Mouse (Mus musculus) T-helper 2 cell (primary cell): ENCODE measurements around the gene Gm47996.
"Not testable (repeated sequence)": the region's sequence is repeated elsewhere in the genome, so short reads cannot be mapped to it uniquely, and the experiment has no call there.

Source experiments
- in situ Hi-C: fragments of 300-600 bp; cut with MboI, MseI; formaldehyde crosslinking; loops from one replicate; pipeline ENCODE4 v1.15.1; 2025; ENCODE audit warnings: high pct_unique_total_duplicates

Gene Gm47996

DNA sequence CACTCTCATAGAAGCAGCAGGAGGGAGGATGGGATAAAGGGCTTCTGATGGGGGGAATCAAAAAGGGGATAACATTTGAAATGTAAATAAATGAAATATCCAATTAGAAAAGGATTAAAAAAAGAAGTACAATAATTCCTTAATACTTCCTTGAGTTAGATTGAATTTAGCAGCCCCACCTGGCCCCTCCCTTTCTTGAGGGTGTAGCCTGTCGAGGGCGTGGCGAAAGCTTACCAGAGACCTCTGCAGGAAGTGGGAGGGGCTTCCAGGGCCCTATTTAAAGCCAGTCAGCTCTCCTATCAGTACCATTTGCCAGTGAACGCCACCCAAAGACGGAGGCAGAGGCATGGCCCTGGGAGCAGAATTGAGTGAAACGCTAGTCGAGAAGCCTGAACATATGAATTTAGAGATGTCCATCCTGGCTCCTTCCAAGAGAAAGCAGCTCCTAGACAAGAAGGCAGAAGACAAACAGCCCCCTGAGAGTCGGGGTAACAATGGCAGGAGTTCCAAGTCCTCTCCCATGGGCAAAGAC, at the start of gene Gm47996:
Gm47996 (plus strand) TSS at position 308 of the 532 bp plus-strand sequence.
- in situ Hi-C loops, result not testable (repeated sequence)

GRCm38 (mm10) chr1:151166031-151166430, 43.9 kb upstream of the Gm47996 start:
- in situ Hi-C loops, result no loop called here

DNA sequence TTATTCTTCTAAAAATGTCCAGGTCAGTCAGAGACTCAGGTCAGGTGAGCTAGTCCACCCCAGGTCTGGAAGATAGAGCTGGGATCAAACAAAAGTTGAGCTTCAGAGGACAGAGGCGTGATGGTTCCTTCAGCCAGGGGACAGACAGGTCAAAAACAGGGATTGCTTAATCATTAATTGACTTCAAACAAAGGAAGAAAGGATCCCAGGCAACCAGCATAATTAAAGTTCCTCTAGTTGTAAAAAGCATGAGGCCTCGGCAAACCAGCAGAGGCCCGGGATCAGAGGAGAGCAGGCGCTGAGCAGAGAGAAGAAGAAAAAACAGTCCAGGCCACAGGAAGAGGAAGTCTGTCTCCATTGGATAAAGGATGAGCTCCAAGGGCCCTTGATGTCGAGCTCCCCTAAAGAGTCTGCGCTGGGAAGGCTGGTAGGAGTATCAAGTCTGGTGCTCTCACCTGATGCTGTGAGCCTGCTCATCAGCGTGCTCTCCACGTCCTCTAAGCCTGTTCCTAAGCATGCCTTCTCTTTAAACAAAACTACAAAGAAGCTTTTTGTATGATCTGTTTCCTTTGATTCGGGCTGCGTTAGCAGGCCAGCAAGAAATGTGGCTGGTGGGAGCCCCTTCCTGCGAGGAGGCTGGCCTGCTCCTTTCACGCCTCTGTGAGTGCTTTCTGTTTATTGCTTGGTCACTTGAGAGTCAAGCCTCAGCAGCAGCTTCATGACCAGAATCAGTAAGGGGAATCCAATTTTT, 42.5 kb upstream of the Gm47996 start:
- in situ Hi-C loops, result no loop called here

GRCm38 (mm10) chr1:151168637-151169036, 41.3 kb upstream of the Gm47996 start:
- in situ Hi-C loops, result no loop called here

GRCm38 (mm10) chr1:151171572-151172461, 38.1 kb upstream of the Gm47996 start:
- in situ Hi-C loops, result no loop called here

DNA sequence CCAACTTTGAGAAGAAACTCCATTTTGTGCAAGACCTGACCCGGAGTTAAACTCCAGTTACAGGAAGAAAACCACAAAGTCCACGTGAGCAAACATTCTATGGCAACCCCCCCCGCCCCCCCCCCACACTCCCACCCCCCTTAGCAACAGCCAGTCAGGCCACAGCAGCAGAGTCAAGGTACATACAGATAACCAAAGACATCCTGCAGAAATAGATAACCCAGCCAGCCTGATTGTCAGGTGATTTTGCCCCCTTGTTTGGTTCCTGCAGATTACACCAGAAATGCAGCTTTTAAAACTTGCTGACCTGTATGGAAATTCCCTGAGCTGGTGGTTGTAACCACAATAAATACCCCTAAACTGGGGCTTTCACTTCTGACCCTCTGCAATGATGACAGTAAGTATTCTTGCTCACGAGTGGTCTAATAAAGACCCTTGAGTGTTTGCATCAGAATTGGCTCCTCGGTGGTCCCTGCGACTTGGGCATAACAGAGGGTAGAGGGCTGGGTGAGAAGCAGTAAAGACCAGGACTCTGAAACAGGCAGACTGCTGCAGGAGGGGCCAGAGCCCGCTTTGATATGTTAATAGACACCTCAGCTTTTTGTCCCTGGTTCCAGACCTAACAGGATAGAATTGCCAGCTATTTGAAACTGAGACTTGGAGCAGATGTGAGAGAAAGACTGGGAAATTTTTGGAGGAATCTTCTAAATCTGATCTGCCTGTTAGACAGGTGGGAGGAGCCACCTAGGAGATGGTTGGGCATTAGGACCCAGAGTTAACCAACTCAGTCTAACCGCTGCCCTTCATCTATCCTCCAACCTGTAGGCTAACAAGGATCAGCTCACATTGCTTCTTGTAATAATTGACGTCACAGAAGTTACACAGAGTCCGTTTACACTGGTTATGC, 32.6 kb upstream of the Gm47996 start:
- in situ Hi-C loops, result no loop called here

GRCm38 (mm10) chr1:151177937-151178271, 32.0 kb upstream of the Gm47996 start:
- in situ Hi-C loops, result no loop called here

GRCm38 (mm10) chr1:151178505-151179083, 31.3 kb upstream of the Gm47996 start:
- in situ Hi-C loops, result no loop called here

GRCm38 (mm10) chr1:151180167-151180566, 29.8 kb upstream of the Gm47996 start:
- in situ Hi-C loops, result no loop called here

GRCm38 (mm10) chr1:151182266-151182665, 27.7 kb upstream of the Gm47996 start, which contains the start of gene Gm47985:
Gene Gm47985 (plus strand): TSS chr1:151182537.
- in situ Hi-C loops, result not testable (repeated sequence)

DNA sequence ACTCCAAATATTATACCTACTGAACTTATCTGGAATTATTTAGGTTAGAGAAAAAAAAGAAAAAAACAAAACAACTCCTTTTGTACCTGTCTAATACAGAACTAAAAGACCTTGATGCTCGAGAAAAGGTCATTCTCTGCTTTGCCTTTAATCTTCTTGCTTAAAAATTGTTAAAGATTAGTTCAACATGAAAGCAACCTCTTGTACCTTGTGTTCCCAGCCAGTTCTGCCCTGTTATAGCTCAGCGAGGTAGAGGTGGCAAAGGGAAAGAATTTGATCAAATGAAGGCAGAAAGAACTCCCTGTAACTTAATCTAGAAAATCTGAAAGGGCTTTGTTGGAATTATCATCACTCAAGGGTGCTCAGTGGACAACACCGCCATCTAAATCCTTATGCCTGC, 23.7 kb upstream of the Gm47996 start:
- in situ Hi-C loops, result not testable (repeated sequence)

DNA sequence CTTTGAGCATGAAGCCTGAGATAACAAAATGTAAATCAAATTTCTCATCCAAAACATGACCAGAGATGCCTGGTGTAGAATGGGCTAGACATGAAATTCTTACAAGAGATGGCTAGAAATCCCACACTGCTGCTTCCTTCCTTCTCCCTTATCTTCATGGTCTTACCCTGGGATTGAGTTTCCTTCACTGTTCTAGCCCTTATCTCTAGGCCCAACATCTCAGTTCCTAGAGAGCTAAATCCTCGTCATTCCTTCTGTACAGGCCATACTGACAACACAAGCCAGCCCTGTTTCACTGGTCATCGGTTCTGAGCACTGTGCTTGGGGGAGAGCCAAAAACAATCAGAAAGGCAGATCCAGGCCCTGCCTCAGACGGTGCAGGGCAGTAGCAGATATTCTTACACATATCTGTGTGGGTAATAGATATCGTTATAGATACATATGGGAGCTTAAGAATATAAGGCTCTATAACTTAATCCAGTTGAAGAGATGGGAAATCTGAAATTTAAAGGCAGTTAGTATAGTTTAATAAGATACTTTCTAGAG, 23.0 kb upstream of the Gm47996 start:
- in situ Hi-C loops, result not testable (repeated sequence)

DNA sequence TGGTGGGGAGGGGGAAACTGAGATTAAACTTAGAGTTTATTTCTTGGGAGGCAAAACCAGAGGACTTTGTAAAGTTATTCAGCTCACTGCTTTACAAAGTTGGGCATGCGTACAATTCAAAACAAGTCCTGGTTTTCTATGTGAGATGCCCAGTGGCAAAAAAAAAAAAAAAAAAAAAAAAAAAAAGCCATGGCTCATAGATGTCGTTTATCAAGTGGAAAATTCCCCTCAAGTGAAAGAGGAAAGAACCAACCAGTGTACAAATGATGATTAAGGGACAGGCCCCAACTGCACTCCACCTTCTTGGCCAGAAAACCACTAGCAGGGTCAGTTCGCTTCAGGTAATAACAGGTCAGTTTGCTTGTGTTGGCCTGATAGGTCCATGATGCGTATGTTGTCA, 21.5 kb upstream of the Gm47996 start:
- in situ Hi-C loops, result no loop called here

- in situ Hi-C loops, result not testable (repeated sequence)
Observed at GRCm38 (mm10) chr1:151192075-151192474, 17.9 kb upstream of the Gm47996 start, which contains the start of gene Gm8947. Gene Gm8947 (plus strand): TSS chr1:151192376.

DNA sequence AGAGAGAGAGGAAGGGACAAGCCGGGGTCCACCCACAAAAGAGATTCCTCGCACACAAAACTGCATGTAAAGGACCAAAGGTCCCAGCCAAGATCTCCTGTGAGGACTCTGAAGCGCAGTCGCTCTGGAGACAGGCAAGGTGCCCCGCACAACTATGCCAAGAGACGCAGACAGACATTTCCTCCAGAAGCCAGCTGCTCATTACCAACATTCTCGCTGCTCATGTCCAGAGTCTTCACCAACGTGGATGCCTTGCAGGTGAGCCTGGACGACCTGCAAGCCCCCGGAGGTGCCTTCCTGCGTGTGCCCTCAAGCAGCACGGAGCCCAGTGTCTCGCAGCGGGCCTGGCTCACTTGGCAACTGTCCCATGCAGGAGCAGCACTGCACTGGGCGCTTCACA, 17.2 kb upstream of the Gm47996 start:
- in situ Hi-C loops, result not testable (repeated sequence)

DNA sequence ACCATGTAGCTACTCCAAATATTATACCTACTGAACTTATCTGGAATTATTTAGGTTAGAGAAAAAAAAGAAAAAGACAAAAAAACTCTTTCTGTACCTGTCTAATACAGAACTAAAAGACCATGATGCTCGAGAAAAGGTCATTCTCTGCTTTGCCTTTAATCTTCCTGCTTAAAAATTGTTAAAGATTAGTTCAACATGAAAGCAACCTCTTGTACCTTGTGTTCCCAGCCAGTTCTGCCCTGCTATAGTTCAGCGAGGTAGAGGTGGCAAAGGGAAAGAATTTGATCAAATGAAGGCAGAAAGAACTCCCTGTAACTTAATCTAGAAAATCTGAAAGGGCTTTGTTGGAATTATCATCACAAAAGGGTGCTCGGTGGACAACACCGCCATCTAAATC, 13.9 kb upstream of the Gm47996 start:
- in situ Hi-C loops, result not testable (repeated sequence)

DNA sequence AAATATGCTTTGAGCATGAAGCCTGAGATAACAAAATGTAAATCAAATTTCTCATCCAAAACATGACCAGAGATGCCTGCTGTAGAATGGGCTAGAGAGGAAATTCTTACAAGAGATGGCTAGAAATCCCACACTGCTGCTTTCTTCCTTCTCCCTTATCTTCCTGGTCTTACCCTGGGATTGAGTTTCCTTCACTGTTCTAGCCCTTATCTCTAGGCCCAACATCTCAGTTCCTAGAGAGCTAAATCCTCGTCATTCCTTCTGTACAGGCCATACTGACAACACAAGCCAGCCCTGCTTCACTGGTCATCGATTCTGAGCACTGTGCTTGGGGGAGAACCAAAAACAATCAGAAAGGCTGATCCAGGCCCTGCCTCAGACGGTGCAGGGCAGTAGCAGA, 13.2 kb upstream of the Gm47996 start:
- in situ Hi-C loops, result not testable (repeated sequence)

DNA sequence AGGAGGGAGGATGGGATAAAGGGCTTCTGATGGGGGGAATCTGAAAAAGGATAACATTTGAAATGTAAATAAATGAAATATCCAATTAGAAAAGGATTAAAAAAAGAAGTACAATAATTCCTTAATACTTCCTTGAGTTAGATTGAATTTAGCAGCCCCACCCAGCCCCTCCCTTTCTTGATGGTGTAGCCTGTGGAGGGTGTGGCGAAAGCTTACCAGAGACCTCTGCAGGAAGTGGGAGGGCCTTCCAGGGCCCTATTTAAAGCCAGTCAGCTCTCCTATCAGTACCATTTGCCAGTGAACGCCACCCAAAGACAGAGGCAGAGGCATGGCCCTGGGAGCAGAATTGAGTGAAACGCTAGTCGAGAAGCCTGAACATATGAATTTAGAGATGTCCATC, 11.8 kb upstream of the Gm47996 start, which contains the start of gene Gm47995:
Gm47995 (plus strand) TSS at position 329 of the 400 bp plus-strand sequence.
- in situ Hi-C loops, result not testable (repeated sequence)

- in situ Hi-C loops, result not testable (repeated sequence)
Observed at GRCm38 (mm10) chr1:151200620-151201019, 9.3 kb upstream of the Gm47996 start.

- in situ Hi-C loops, result not testable (repeated sequence)
Observed at GRCm38 (mm10) chr1:151202771-151203170, 7.2 kb upstream of the Gm47996 start.

GRCm38 (mm10) chr1:151203818-151204217, 6.1 kb upstream of the Gm47996 start, which contains the start of gene 3110040M04Rik:
Gene 3110040M04Rik (plus strand): TSS chr1:151204121.
- in situ Hi-C loops, result not testable (repeated sequence)
